Comparison of ENCODE assay signal across 23 mouse cellular contexts in the genomic region with DNA sequence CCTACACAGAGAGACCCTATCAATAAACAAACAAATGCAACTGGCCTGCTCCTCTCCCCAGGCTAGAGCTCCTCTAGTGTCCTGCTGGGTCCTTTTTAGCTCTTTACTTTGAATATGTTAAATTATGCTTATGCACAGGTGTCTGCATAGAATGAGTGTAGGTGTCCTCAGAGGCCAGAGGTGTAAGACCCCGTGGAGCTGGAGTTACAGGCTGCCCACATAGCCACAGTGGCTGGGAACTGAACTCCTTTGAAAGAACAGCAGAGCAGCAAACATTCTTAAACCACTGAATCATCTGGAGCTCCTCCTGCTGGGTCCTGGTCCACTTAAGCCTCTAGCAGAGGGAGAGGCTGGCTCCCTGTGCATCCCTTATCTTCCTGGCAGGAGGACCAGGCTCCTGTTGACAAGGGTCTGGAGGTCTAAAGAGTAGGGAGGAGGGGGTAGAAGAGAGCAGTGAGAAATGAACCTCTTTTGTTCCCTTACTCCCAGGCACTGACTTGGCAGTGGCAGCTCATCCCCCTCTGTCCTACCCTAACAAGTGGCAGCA. TPM values are rescaled to one million over a fixed set of nuclear protein-coding genes. Genes with fewer than 3 reads are reported as not detected.
DNase-seq lines count a peak whose midpoint lies in the region; ATAC-seq and TF ChIP-seq lines count a peak whose summit lies in the region.
"Had no signal": no experiment of that assay in that cellular context is flagged by ENCODE, and none has a peak within 500 bp of the region (broad histone marks: within the 10 kb centered on the region; RNA-seq: fewer than 3 reads in every experiment).

No protein-coding gene starts in this region.

- H3K36me3 ChIP-seq in hindbrain, embryonic 12.5 days, result no peaks in the 10 kb centered on the region
- no peaks in the 10 kb centered on the region for H3K36me3 ChIP-seq in hindbrain, embryonic 14.5 days (replicated peaks; ENCODE audit: control insufficient read depth, insufficient read depth)
- H3K36me3 ChIP-seq in ES-Bruce4 (ENCODE audit: control insufficient read depth, insufficient read depth, low read length, poor library complexity, severe bottlenecking), result no peaks in the 10 kb centered on the region
- no peaks in the 10 kb centered on the region for H3K36me3 ChIP-seq in heart, embryonic 16.5 days (ENCODE audit: control insufficient read depth, insufficient read depth)

- WGBS in hindbrain, embryonic 12.5 days, result 50% methylated on average over 1 of the region's 1 CpGs
- WGBS in hindbrain, embryonic 14.5 days, result 50% methylated on average over 1 of the region's 1 CpGs
- 7% methylated on average over 1 of the region's 1 CpGs for WGBS in heart, embryonic 16.5 days

- no peak overlapping the region for H3K9ac ChIP-seq in hindbrain, embryonic 12.5 days
- no peak overlapping the region for H3K9ac ChIP-seq in hindbrain, embryonic 14.5 days
- no peak overlapping the region for H3K9ac ChIP-seq in ES-Bruce4 (ENCODE audit: low read depth, poor library complexity, severe bottlenecking)
- H3K9ac ChIP-seq in heart, embryonic 16.5 days (ENCODE audit: low read length), result no peak overlapping the region

- no peak for TF ChIP-seq POLR2A in ES-Bruce4 (IDR thresholded peaks at IDR 0.05; ENCODE audit: insufficient read depth, low read length)

- peak; percentile 51; the same call in 1 of the 2 replicates for TF ChIP-seq EP300 in ES-Bruce4 (IDR thresholded peaks at IDR 0.05; ENCODE audit: insufficient read depth, low read depth, low read length)

- peaks cover 25% of the 10 kb centered on the region for H3K4me1 ChIP-seq in hindbrain, embryonic 12.5 days
- peaks cover 11% of the 10 kb centered on the region for H3K4me1 ChIP-seq in hindbrain, embryonic 14.5 days (replicated peaks; ENCODE audit: control insufficient read depth, insufficient read depth, low read length)
- peaks cover 15% of the 10 kb centered on the region for H3K4me1 ChIP-seq in ES-Bruce4 (ENCODE audit: control insufficient read depth, insufficient read depth, low read length)
- H3K4me1 ChIP-seq in heart, embryonic 16.5 days (ENCODE audit: control insufficient read depth, insufficient read depth, low read length), result peaks cover 2% of the 10 kb centered on the region; the same call in 1 of the 2 replicates

- no peaks in the 10 kb centered on the region for H3K27me3 ChIP-seq in hindbrain, embryonic 12.5 days
- no peaks in the 10 kb centered on the region for H3K27me3 ChIP-seq in hindbrain, embryonic 14.5 days (ENCODE audit: control insufficient read depth, insufficient read depth, low read length)
- H3K27me3 ChIP-seq in ES-Bruce4 (ENCODE audit: control insufficient read depth, insufficient read depth, low read length, poor library complexity, severe bottlenecking), result no peaks in the 10 kb centered on the region
- H3K27me3 ChIP-seq in heart, embryonic 16.5 days (ENCODE audit: control insufficient read depth, insufficient read depth, low read length), result no peaks in the 10 kb centered on the region

- H3K4me3 ChIP-seq in hindbrain, embryonic 12.5 days, result no peak overlapping the region
- no peak overlapping the region for H3K4me3 ChIP-seq in hindbrain, embryonic 14.5 days (replicated peaks; ENCODE audit: low read length)
- H3K4me3 ChIP-seq in ES-Bruce4 (ENCODE audit: low read depth, low read length), result no peak overlapping the region
- H3K4me3 ChIP-seq in heart, embryonic 16.5 days (ENCODE audit: low read length), result no peak overlapping the region
- H3K4me3 ChIP-seq: gastrocnemius, adult 2 months; heart, adult 2 months; layer of hippocampus, adult 2 months had no signal

- H3K4me2 ChIP-seq in hindbrain, embryonic 12.5 days (replicated peaks), result no peak overlapping the region
- H3K4me2 ChIP-seq in hindbrain, embryonic 14.5 days (replicated peaks), result no peak overlapping the region
- H3K4me2 ChIP-seq in heart, embryonic 16.5 days (ENCODE audit: low read depth, low read length), result no peak overlapping the region

- 0 out of 2 replicates have a peak, but pooled peaks have one; percentile 1 for ATAC-seq in hindbrain, embryonic 12.5 days (ENCODE audit: low FRiP score)
- ATAC-seq in hindbrain, embryonic 14.5 days (ENCODE audit: low FRiP score), result no peak
- ATAC-seq in heart, embryonic 16.5 days (replicated peaks; ENCODE audit: extremely low read depth, insufficient read depth, low FRiP score), result peak; percentile 41; the same call in 1 of the 2 replicates
- ATAC-seq: inflammation-experienced regulatory T-cells, adult 6 months; lung, postnatal 0 days had no signal

- TF ChIP-seq CTCF in ES-Bruce4 (IDR thresholded peaks at IDR 0.05; ENCODE audit: low read depth, low read length), result no peak

- DNase-seq in hindbrain, embryonic 14.5 days (ENCODE audit: low spot score), result no peak
- peak; percentile 66 for DNase-seq in NIH3T3 (ENCODE audit: low read depth)
- no peak for DNase-seq in spleen, adult 18-20 months
- DNase-seq in embryo, embryonic 10.5 days (ENCODE audit: low spot score), result no peak
- no peak for DNase-seq in natural killer cell, adult 2 months (ENCODE audit: low spot score in 2 of 2)
- DNase-seq: adrenal gland, postnatal 25 days; cerebellum, adult 11-12 months; cerebellum, postnatal 14 days; embryo, embryonic 11 days; gastrocnemius, adult 2 months; kidney, adult 2 months; kidney, postnatal 14 days; layer of hippocampus, postnatal 36 days; left cerebral cortex, postnatal 4 days; liver; thymus, postnatal 36 days had no signal

- H3K9me3 ChIP-seq in hindbrain, embryonic 12.5 days (replicated peaks), result no peaks in the 10 kb centered on the region
- H3K9me3 ChIP-seq in hindbrain, embryonic 14.5 days (ENCODE audit: control insufficient read depth, low read length), result no peaks in the 10 kb centered on the region
- H3K9me3 ChIP-seq in ES-Bruce4 (replicated peaks; ENCODE audit: control insufficient read depth, insufficient read depth, low read length, poor library complexity, severe bottlenecking), result no peaks in the 10 kb centered on the region
- no peaks in the 10 kb centered on the region for H3K9me3 ChIP-seq in heart, embryonic 16.5 days (replicated peaks; ENCODE audit: control insufficient read depth, low read length)

- H3K27ac ChIP-seq in hindbrain, embryonic 12.5 days, result no peak overlapping the region
- H3K27ac ChIP-seq in hindbrain, embryonic 14.5 days, result no peak overlapping the region
- no peak overlapping the region for H3K27ac ChIP-seq in ES-Bruce4 (ENCODE audit: insufficient read depth, low read length)
- no peak overlapping the region for H3K27ac ChIP-seq in heart, embryonic 16.5 days (ENCODE audit: low read length)
- H3K27ac ChIP-seq: gastrocnemius, adult 2 months; heart, adult 2 months; layer of hippocampus, adult 2 months had no signal

RNA-seq across cellular contexts. Expression of gene Gli2, which starts 49.5 kb away (rescaled TPM):
- polyA plus RNA-seq in hindbrain, embryonic 12.5 days (2016; fragmentation: Nextera tagmentation; extraction: Ambion mirVana), result 8.1 and 8.3 TPM in 2 replicates
- polyA plus RNA-seq in hindbrain, embryonic 14.5 days (2014; fragmentation: Nextera tagmentation; extraction: Ambion mirVana), result 1.8 and 2.0 TPM in 2 replicates
- polyA plus RNA-seq in ES-Bruce4 (2011; ENCODE audit: insufficient read depth, insufficient read length, low read depth, missing spikeins), result 8.7 and 10.9 TPM in 2 replicates
- polyA plus RNA-seq in heart, embryonic 16.5 days (2015; fragmentation: Nextera tagmentation; extraction: Ambion mirVana), result 2.7 and 3.1 TPM in 2 replicates
- polyA plus RNA-seq: inflammation-experienced regulatory T-cells, adult 6 months had no signal
